Mouse (Mus musculus) testis, adult 2 months (tissue): Measurements from ENCODE around the gene Anp32e. TPM values are rescaled to one million over a fixed set of nuclear protein-coding genes. Genes with fewer than 3 reads are reported as not detected.

Experiments used
- H3K27ac ChIP-seq: fragments of 200-500 bp; 2 replicates; pipeline ENCODE4 v1.5.1; 2012; ENCODE audit warnings: low read depth, low read length; ENCODE audit not compliant: control insufficient read depth, insufficient read depth
- H3K27me3 ChIP-seq: fragments of 200-500 bp; 2 replicates; pipeline ENCODE4 v1.6.1; 2012; ENCODE audit warnings: mild to moderate bottlenecking, low read length, moderate library complexity; ENCODE audit not compliant: control insufficient read depth, insufficient read depth
- H3K36me3 ChIP-seq: fragments of 200-500 bp; 2 replicates; pipeline ENCODE4 v1.6.1; 2012; ENCODE audit warnings: mild to moderate bottlenecking, low read length; ENCODE audit not compliant: control insufficient read depth, insufficient read depth
- H3K4me1 ChIP-seq: fragments of 200-500 bp; 2 replicates; pipeline ENCODE4 v1.6.1; 2012; ENCODE audit warnings: low read length; ENCODE audit not compliant: control insufficient read depth, insufficient read depth
- H3K4me3 ChIP-seq: fragments of 200-500 bp; 2 replicates; pipeline ENCODE4 v1.5.1; 2012; ENCODE audit warnings: low read depth, mild to moderate bottlenecking, low read length, moderate library complexity, mixed read lengths; ENCODE audit not compliant: control insufficient read depth
- CTCF ChIP-seq: fragments of 200-500 bp; IDR thresholded peaks from 2 replicates; pipeline ENCODE4 v1.5.1; 2012; ENCODE audit warnings: low read depth, mild to moderate bottlenecking, inconsistent platforms, low read length, moderate library complexity; ENCODE audit not compliant: control insufficient read depth, insufficient read depth, insufficient replicate concordance
- POLR2A ChIP-seq: fragments of 200-500 bp; IDR thresholded peaks from 2 replicates; pipeline ENCODE4 v1.6.1; 2012; ENCODE audit warnings: low read depth, mild to moderate bottlenecking, inconsistent platforms, low read length, moderate library complexity; ENCODE audit not compliant: control insufficient read depth
- polyA plus RNA-seq: library from polyadenylated mRNA; depleted of rRNA; stranded (reverse); fragments of >200 nt; gene quantifications from 2 replicates; pipeline ENCODE4 v1.2.3, GENCODE M21; 2012

Anp32e gene
- polyA plus RNA-seq, 1 experiment = 6.0 TPM

DNA sequence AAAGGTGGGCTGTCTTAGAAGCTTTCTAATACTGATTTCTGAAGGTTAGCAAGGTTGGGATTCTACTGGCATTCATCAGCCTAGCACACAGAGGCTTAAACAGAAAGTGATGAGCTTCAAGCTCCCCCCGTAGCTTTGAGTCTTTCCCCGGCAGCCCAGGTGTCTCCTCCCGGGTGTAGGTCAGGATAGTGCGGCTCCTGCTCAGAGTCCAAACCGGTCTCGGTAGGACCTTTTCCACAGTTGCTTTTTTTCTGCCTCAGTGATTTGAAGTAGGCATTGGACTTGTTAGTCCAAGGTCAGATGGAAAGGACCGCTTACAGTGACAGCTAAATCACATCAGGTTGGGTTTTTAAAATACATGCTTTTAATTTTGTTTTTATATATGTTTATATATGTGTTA, 3.5 kb downstream of the Anp32e start:
- H3K4me3 ChIP-seq = no peak overlapping the region

DNA sequence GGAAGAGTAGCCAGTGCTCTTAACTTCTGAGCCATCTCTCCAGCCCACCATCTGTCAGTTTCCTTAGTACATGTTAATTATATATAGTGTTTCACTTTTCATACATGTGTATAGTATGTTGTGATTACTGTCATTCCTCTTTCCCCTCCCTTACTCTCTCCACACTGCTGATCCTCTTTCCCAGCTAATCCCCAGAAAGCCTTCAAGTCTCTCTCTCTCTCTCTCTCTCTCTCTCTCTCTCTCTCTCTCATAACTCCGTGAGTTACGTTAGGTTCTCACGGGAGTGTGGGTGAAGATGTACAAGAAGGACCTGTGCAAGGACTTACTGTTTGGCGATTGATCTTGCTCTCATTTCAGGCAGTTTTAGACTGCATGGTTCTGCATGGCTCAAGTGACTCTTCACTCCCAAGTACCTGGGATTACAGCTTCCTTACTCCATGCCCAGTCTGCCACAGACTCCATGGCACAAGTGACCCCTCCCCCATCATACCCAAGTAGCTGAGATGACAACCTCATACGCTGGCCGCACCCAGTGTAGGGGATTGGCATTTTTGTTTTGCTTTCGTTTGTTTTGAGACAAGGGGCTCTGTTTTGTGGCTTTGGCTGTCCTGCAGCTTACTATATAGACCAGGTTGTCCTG, 4.2 kb downstream of the Anp32e start:
- no peak overlapping the region for H3K27ac ChIP-seq
- TF ChIP-seq CTCF (no peak), POLR2A (no peak)
- no peaks in the 10 kb centered on the region for H3K36me3 ChIP-seq
- peaks cover 11% of the 10 kb centered on the region for H3K4me1 ChIP-seq
- H3K4me3 ChIP-seq = no peak overlapping the region
- H3K27me3 ChIP-seq = no peaks in the 10 kb centered on the region

More for the DNA sequence above, 3.5 kb downstream of the Anp32e start:
- Histone ChIP-seq H3K4me1 (peaks cover 12% of the 10 kb centered on the region), H3K36me3 (no peaks in the 10 kb centered on the region), H3K27me3 (no peaks in the 10 kb centered on the region), H3K27ac (no peak overlapping the region)
- TF ChIP-seq POLR2A (no peak), CTCF (no peak)

DNA sequence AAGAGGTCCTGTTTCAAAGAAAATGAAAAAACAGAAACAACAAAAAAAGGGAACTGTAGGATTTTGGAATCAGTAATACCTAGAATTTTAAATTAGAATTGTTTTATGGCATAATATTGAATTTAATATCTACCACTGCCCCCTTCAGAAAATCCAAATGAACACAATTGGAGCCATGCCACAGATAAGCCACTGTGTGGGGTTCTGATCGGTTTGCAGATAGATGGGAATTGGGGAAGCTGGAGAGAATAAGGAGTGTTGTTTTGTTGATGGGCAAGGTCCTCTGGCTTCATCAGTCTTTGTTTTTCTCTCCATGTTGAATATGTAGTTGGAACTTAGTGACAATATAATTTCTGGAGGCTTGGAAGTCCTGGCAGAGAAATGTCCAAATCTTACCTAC, 5.4 kb downstream of the Anp32e start:
- H3K27me3 ChIP-seq = no peaks in the 10 kb centered on the region
- no peak overlapping the region for H3K27ac ChIP-seq
- H3K36me3 ChIP-seq = no peaks in the 10 kb centered on the region
- peaks cover 6% of the 10 kb centered on the region for H3K4me1 ChIP-seq
- no peak overlapping the region for H3K4me3 ChIP-seq
- TF ChIP-seq CTCF (no peak), POLR2A (no peak)

DNA sequence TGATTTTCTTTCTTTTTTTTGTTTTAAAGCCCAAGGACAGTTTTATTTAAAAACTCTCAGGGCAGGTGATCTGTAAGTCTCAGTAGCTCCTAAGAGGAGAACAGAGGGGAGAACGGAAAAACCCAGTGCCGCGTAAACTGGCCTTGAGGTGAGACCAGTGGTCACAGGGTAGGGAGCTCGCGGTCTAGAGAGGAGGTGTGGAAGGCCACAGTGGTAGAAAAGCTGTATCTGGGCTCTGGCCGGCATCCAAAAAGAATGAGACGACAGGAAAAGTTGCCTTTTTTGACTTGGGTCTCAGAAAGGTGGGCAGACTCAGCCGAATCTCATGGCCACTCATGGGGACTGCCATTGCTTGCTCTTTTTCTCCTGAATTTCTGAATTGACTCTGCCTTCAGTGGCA, 9.2 kb downstream of the Anp32e start:
- no peak for TF ChIP-seq CTCF
- no peak for TF ChIP-seq POLR2A
- H3K27ac ChIP-seq = no peak overlapping the region
- no peaks in the 10 kb centered on the region for H3K36me3 ChIP-seq

DNA sequence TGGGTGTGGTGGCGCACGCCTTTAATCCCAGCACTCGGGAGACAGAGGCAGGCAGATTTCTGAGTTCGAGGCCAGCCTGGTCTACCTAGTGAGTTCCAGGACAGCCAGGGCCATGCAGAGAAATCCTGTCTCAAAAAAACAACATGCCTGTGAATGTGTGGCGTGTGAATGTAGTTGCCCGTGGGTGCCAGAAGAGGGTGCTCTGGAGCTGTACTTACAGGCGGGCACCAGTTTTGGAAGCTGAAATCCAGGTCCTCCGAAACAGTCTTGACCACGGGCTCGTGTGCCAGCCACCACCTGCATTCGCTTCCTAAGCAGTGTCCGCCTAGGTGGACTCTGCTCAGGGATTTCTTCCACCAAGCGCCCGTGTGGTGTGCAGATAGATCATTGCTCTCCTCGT, 9.8 kb downstream of the Anp32e start:
- H3K4me1 ChIP-seq = peaks cover 2% of the 10 kb centered on the region; the same call in 1 of the 2 replicates
- H3K36me3 ChIP-seq = no peaks in the 10 kb centered on the region
- TF ChIP-seq CTCF = peak; percentile 35; the same call in 1 of the 2 replicates
- TF ChIP-seq POLR2A = no peak
- no peaks in the 10 kb centered on the region for H3K27me3 ChIP-seq
- no peak overlapping the region for H3K4me3 ChIP-seq
- H3K27ac ChIP-seq = no peak overlapping the region

More for the DNA sequence above, 9.2 kb downstream of the Anp32e start:
- Histone ChIP-seq H3K27me3 (no peaks in the 10 kb centered on the region), H3K4me1 (peaks cover 2% of the 10 kb centered on the region; the same call in 1 of the 2 replicates), H3K4me3 (no peak overlapping the region)

DNA sequence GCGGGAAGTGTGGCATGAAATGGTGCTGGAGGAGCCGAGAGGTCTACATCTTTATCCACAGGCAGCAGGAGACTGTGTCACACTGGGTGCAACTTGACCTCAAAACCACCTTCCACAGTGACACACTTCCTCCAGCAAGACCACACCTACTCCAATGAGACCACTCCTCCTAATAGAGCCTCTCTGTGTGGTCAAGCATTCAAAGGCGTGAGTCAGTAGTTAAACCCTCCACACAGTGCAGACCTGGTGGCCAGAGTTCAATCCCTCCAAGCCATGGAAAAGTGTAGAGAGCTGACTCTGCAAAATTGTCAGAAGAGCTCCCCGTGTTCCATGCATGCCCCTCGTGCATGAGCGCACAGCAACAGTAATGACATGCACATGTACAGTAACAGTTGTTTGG, 13.7 kb downstream of the Anp32e start:
- H3K4me1 ChIP-seq = peaks cover 2% of the 10 kb centered on the region; the same call in 1 of the 2 replicates
- H3K4me3 ChIP-seq = no peak overlapping the region
- no peaks in the 10 kb centered on the region for H3K27me3 ChIP-seq
- TF ChIP-seq CTCF = no peak
- no peak for TF ChIP-seq POLR2A
- no peaks in the 10 kb centered on the region for H3K36me3 ChIP-seq
- H3K27ac ChIP-seq = no peak overlapping the region

DNA sequence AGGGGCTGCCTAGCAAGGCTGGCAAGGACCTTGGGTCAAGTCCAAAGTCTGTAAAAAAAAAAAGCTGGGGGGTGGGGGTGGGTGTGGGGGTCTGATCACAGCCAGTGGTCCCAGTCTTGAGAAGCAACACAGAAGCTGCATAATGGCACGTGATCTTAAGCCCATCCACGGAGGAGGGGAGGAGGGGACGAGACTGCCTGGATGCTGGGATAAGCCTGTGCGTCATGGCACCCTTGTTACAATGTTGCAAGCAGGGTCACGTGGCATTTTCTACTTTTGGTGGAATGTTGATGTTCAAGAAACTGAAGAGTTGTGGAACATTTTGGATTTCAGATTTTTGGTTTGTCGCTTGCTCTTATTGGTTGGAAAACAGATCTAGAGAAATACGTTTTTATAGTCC, 14.2 kb downstream of the Anp32e start:
- H3K36me3 ChIP-seq = no peaks in the 10 kb centered on the region

More for the DNA sequence above, 14.2 kb downstream of the Anp32e start:
- peak; percentile 12; the same call in 1 of the 2 replicates for TF ChIP-seq CTCF
- TF ChIP-seq POLR2A = no peak
- H3K4me1 ChIP-seq = peaks cover 2% of the 10 kb centered on the region; the same call in 1 of the 2 replicates
- H3K27me3 ChIP-seq = no peaks in the 10 kb centered on the region
- H3K27ac ChIP-seq = no peak overlapping the region
- H3K4me3 ChIP-seq = no peak overlapping the region
